Comparison of ENCODE assay signal across 19 mouse cellular contexts in genomic region chr3:121261251-121261650, GRCm38 (mm10). TPM values are rescaled to one million over a fixed set of nuclear protein-coding genes. Genes with fewer than 3 reads are reported as not detected.
DNase-seq lines count a peak whose midpoint lies in the region; ATAC-seq and TF ChIP-seq lines count a peak whose summit lies in the region.
"Had no signal": no experiment of that assay in that cellular context is flagged by ENCODE, and none has a peak within 500 bp of the region (broad histone marks: within the 10 kb centered on the region; RNA-seq: fewer than 3 reads in every experiment).

No protein-coding gene starts in this region.

- WGBS in liver, adult 2 months, result 32% methylated on average over 7 of the region's 7 CpGs

- H3K4me3 ChIP-seq in layer of hippocampus, adult 2 months, result peak overlapping the region; percentile 19; the same call in 1 of the 2 replicates
- H3K4me3 ChIP-seq in liver, adult 2 months (ENCODE audit: insufficient read depth, low read depth, low read length), result peak overlapping the region; percentile 87
- H3K4me3 ChIP-seq in myocyte, result no peak overlapping the region

- peak overlapping the region; percentile 61 for H3K9ac ChIP-seq in liver, adult 2 months (ENCODE audit: low read depth, low read length)
- H3K9ac ChIP-seq: embryonic facial prominence, embryonic 12.5 days had no signal

- no peak for TF ChIP-seq CTCF in layer of hippocampus, adult 2 months (conservative IDR thresholded peaks at IDR 0.05)
- no peak for TF ChIP-seq CTCF in liver, adult 2 months (IDR thresholded peaks at IDR 0.05; ENCODE audit: low read depth, low read length)

- intact Hi-C loops in gastrocnemius, postnatal 14 days (cut with DNase I; ENCODE audit: low total_unique reads), result no loop called here

- no peak overlapping the region for H3K4me2 ChIP-seq in myocyte (ENCODE audit: low read depth)

- no peaks in the 10 kb centered on the region for H3K27me3 ChIP-seq in liver, adult 2 months (ENCODE audit: control insufficient read depth, insufficient read depth, low read length)
- H3K27me3 ChIP-seq in myocyte (ENCODE audit: control insufficient read depth, insufficient read depth, insufficient read length), result peaks cover 32% of the 10 kb centered on the region

- ATAC-seq in megakaryocyte, adult 5-6 weeks (ENCODE audit: poor library complexity, severe bottlenecking), result no peak
- ATAC-seq: CD4-positive, CD25-positive, alpha-beta regulatory T cell, adult 4 months had no signal

- peaks cover 20% of the 10 kb centered on the region for H3K79me2 ChIP-seq in liver, adult 2 months (ENCODE audit: control insufficient read depth, insufficient read depth, low read length)
- no peaks in the 10 kb centered on the region for H3K79me2 ChIP-seq in myocyte (ENCODE audit: control insufficient read depth, insufficient read depth)

- peak; percentile 37 to 70 for DNase-seq in adrenal gland, adult (ENCODE audit: inconsistent age in 2 of 2, low spot score in 1 of 2)
- no peak for DNase-seq in adrenal gland, postnatal 36 days
- no peak for DNase-seq in layer of hippocampus, adult 2 months (ENCODE audit: low spot score in 2 of 2)
- no peak for DNase-seq in layer of hippocampus, postnatal 10 days (ENCODE audit: low spot score in 2 of 2)
- no peak for DNase-seq in liver, adult 2 months (ENCODE audit: extremely low read depth, low read depth, low spot score)
- no peak for DNase-seq in gastrocnemius, postnatal 14 days
- DNase-seq: gastrocnemius, postnatal 36 days; kidney, adult 2 months; kidney, postnatal 36 days; lung, adult 18-20 months; lung, postnatal 36 days; thymus, postnatal 25 days had no signal

- H3K27ac ChIP-seq in layer of hippocampus, adult 2 months, result 0 out of 2 replicates have a peak overlapping the region, but pooled peaks have one; percentile 36
- H3K27ac ChIP-seq in liver, adult 2 months (replicated peaks; ENCODE audit: insufficient read depth, low read depth, low read length), result peak overlapping the region; percentile 77
- H3K27ac ChIP-seq: embryonic facial prominence, embryonic 12.5 days; forebrain, embryonic 10.5 days; midbrain, embryonic 10.5 days; stomach, postnatal 0 days had no signal

- no peaks in the 10 kb centered on the region for H3K36me3 ChIP-seq in liver, adult 2 months (ENCODE audit: control insufficient read depth, insufficient read depth, low read length)
- no peaks in the 10 kb centered on the region for H3K36me3 ChIP-seq in myocyte (ENCODE audit: control insufficient read depth, insufficient read depth)
- H3K36me3 ChIP-seq: embryonic facial prominence, embryonic 12.5 days; forebrain, embryonic 10.5 days; midbrain, embryonic 10.5 days had no signal

- TF ChIP-seq POLR2A in liver, adult 2 months (IDR thresholded peaks at IDR 0.05; ENCODE audit: extremely low read depth, insufficient read depth, low read length), result no peak
- TF ChIP-seq POLR2A in myocyte (IDR thresholded peaks at IDR 0.05; ENCODE audit: insufficient read length, low read depth), result no peak

- peaks cover 28% of the 10 kb centered on the region for H3K4me1 ChIP-seq in liver, adult 2 months (ENCODE audit: control insufficient read depth, insufficient read depth, low read length)

- no peak overlapping the region for H3ac ChIP-seq in myocyte (ENCODE audit: control insufficient read depth, insufficient read length)

TF ChIP-seq in myocyte, 11 proteins besides CTCF, POLR2A, EP300 and RAD21:
- peak; percentile 46 for TF ChIP-seq REST (IDR thresholded peaks at IDR 0.05; ENCODE audit: insufficient read depth, insufficient read length)
- no peak for TF ChIP-seq USF1 (IDR thresholded peaks at IDR 0.05; ENCODE audit: low read depth)

RNA-seq across cellular contexts. Expression of gene Tmem56, which starts 21.6 kb away (rescaled TPM):
- total RNA-seq in adrenal gland, postnatal 36 days (2021), result 10 to 100 TPM; 38.5 to 39.2 TPM
- total RNA-seq in layer of hippocampus, adult 2 months (2021), result 10 to 100 TPM; 30.6 to 31.1 TPM
- 10 to 100 TPM; 23.5 to 24.7 TPM for total RNA-seq in layer of hippocampus, postnatal 10 days (2021)
- 130 and 150 TPM in 2 replicates for total RNA-seq in liver, adult 2 months (2014; rRNA removed)
- polyA plus RNA-seq in liver, adult 2 months (2012; rRNA removed), result 24.1 and 27.2 TPM in 2 replicates
- polyA plus RNA-seq in myocyte (2012; fragmentation: generic; extraction: Trizol), result 0.13 TPM
- total RNA-seq in megakaryocyte, adult 5-6 weeks (2015), result 2.0 and 3.0 TPM in 2 replicates
- 0.70 and 1.7 TPM in 2 replicates for total RNA-seq in megakaryocyte, adult 5-6 weeks (2017)
- total RNA-seq in gastrocnemius, postnatal 14 days (2021), result 1 to 10 TPM; 9.4 to 9.5 TPM
- polyA plus RNA-seq: CD4-positive, CD25-positive, alpha-beta regulatory T cell, adult 4 months had no signal

RNA-seq across cellular contexts. Expression of gene Alg14, which starts 30.3 kb away (rescaled TPM):
- total RNA-seq in adrenal gland, postnatal 36 days (2021), result 10 to 100 TPM; 35.0 to 41.2 TPM
- 10 to 100 TPM in 1 of 2 experiments, 1 to 10 TPM in 1; 9.8 to 13.6 TPM for total RNA-seq in layer of hippocampus, adult 2 months (2021)
- 10 to 100 TPM; 17.7 to 27.3 TPM for total RNA-seq in layer of hippocampus, postnatal 10 days (2021)
- 12.6 and 14.3 TPM in 2 replicates for total RNA-seq in liver, adult 2 months (2014; rRNA removed)
- 23.4 and 24.3 TPM in 2 replicates for polyA plus RNA-seq in liver, adult 2 months (2012; rRNA removed)
- 14.8 TPM for polyA plus RNA-seq in myocyte (2012; fragmentation: generic; extraction: Trizol)
- total RNA-seq in megakaryocyte, adult 5-6 weeks (2015), result 21.9 and 26.9 TPM in 2 replicates
- total RNA-seq in megakaryocyte, adult 5-6 weeks (2017), result 7.8 and 18.7 TPM in 2 replicates
- 10 to 100 TPM in 1 of 2 experiments, 1 to 10 TPM in 1; 8.7 to 12.4 TPM for total RNA-seq in gastrocnemius, postnatal 14 days (2021)

Comparison
In these comparisons a context has a peak if more than half of its experiments do, and no peak if none do; other contexts are left out.
1. DNase-seq: peak in adrenal gland, adult (2 of 2); none in adrenal gland, postnatal 36 days (0 of 2), layer of hippocampus, adult 2 months (0 of 2), layer of hippocampus, postnatal 10 days (0 of 2), liver, adult 2 months (single experiment) and gastrocnemius, postnatal 14 days (single experiment).